Mouse (Mus musculus): ENCODE data around the gene Arhgef16. TPM values are rescaled to one million over a fixed set of nuclear protein-coding genes. Genes with fewer than 3 reads are reported as not detected.

The Arhgef16 gene
- total and polyA plus RNA-seq, 3 experiments = not detected

GRCm38 (mm10) chr4:154239199-154239598, 62.3 kb downstream of the Arhgef16 start:
- H3K9ac ChIP-seq (ENCODE audit: insufficient read depth, low read depth) = no peak overlapping the region
- no peaks in the 10 kb centered on the region for H3K36me3 ChIP-seq (replicated peaks in 1 of 2; ENCODE audit: control insufficient read depth in 1 of 2, insufficient read depth in 1 of 2, low read length in 1 of 2)
- no peak overlapping the region for H3K4me3 ChIP-seq (replicated peaks in 1 of 3; ENCODE audit: low read depth in 2 of 3, low read length in 2 of 3, poor library complexity in 1 of 3)
- H3K79me2 ChIP-seq (replicated peaks; ENCODE audit: control insufficient read depth, extremely low read depth, insufficient read depth, poor library complexity, severe bottlenecking) = no peaks in the 10 kb centered on the region
- TF ChIP-seq CHD1 (IDR thresholded peaks at IDR 0.05; ENCODE audit: low read depth, low read length) = no peak
- no peak for TF ChIP-seq BHLHE40 (IDR thresholded peaks at IDR 0.05; ENCODE audit: low read depth, low read length)
- TF ChIP-seq MXI1 (IDR thresholded peaks at IDR 0.05; ENCODE audit: low read depth, low read length) = no peak
- TF ChIP-seq MEF2A (IDR thresholded peaks at IDR 0.05; ENCODE audit: borderline replicate concordance, low read depth, low read length) = no peak
- TF ChIP-seq KAT2A (IDR thresholded peaks at IDR 0.05; ENCODE audit: insufficient replicate concordance, low read length) = no peak
- no peak for TF ChIP-seq TCF12 (IDR thresholded peaks at IDR 0.05; ENCODE audit: low read depth, low read length)
- no peak for TF ChIP-seq E2F4 (IDR thresholded peaks at IDR 0.05; ENCODE audit: insufficient replicate concordance, low read depth, low read length)
- no peak for TF ChIP-seq MYC (IDR thresholded peaks at IDR 0.05; ENCODE audit: low read depth, low read length)
- TF ChIP-seq USF1 (IDR thresholded peaks at IDR 0.05; ENCODE audit: low read depth, low read length) = no peak
- no peak for TF ChIP-seq JUN (IDR thresholded peaks at IDR 0.05; ENCODE audit: insufficient read depth, low read depth, low read length)
- no peak for TF ChIP-seq ZNF384 (IDR thresholded peaks at IDR 0.05; ENCODE audit: low read depth, low read length)
- TF ChIP-seq HCFC1 (IDR thresholded peaks at IDR 0.05; ENCODE audit: low read depth, low read length) = no peak
- TF ChIP-seq ZC3H11A (IDR thresholded peaks at IDR 0.05; ENCODE audit: low read depth, low read length) = no peak
- TF ChIP-seq UBTF (IDR thresholded peaks at IDR 0.05; ENCODE audit: low read depth, low read length) = no peak
- no peak for TF ChIP-seq NRF1 (IDR thresholded peaks at IDR 0.05; ENCODE audit: low read depth, low read length)
- no peak for TF ChIP-seq CHD2 (IDR thresholded peaks at IDR 0.05; ENCODE audit: low read length)
- TF ChIP-seq MAX (IDR thresholded peaks at IDR 0.05; ENCODE audit: low read length) = no peak
- no peak for TF ChIP-seq TBP (conservative IDR thresholded peaks at IDR 0.05; ENCODE audit: low read depth, low read length)
- DNase-seq (ENCODE audit: extremely low read depth) = no peak
- H3K27ac ChIP-seq (ENCODE audit: insufficient read depth, low read depth) = no peak overlapping the region
- H3K9me3 ChIP-seq (replicated peaks; ENCODE audit: low read length) = peaks cover 92% of the 10 kb centered on the region
- H3K4me2 ChIP-seq (ENCODE audit: insufficient read depth, low read depth, poor library complexity, severe bottlenecking) = no peak overlapping the region
- dilution Hi-C loops (cut with MboI; ENCODE audit: extremely low pct_ligation_motif_present, extremely low pct_unique_long_range_greater_than_20kb, low sequenced_read_pairs) (no loop called here), in situ Hi-C loops (cut with MboI; ENCODE audit: low pct_ligation_motif_present, low pct_unique_long_range_greater_than_20kb, low sequenced_read_pairs) (no loop called here)
- no peaks in the 10 kb centered on the region for H3K27me3 ChIP-seq (replicated peaks)
- no peaks in the 10 kb centered on the region for H3K4me1 ChIP-seq (ENCODE audit: control insufficient read depth in 1 of 2, insufficient read depth in 2 of 2)

GRCm38 (mm10) chr4:154237306-154237705, 64.2 kb downstream of the Arhgef16 start:
- Histone ChIP-seq H3K36me3 (replicated peaks in 1 of 2; ENCODE audit: control insufficient read depth in 1 of 2, insufficient read depth in 1 of 2, low read length in 1 of 2) (no peaks in the 10 kb centered on the region), H3K4me3 (replicated peaks in 1 of 3; ENCODE audit: low read depth in 2 of 3, low read length in 2 of 3, poor library complexity in 1 of 3) (no peak overlapping the region), H3K4me1 (ENCODE audit: control insufficient read depth in 1 of 2, insufficient read depth in 2 of 2) (no peaks in the 10 kb centered on the region), H3K79me2 (replicated peaks; ENCODE audit: control insufficient read depth, extremely low read depth, insufficient read depth, poor library complexity, severe bottlenecking) (no peaks in the 10 kb centered on the region), H3K9me3 (replicated peaks; ENCODE audit: low read length) (peaks cover 93% of the 10 kb centered on the region), H3K4me2 (ENCODE audit: insufficient read depth, low read depth, poor library complexity, severe bottlenecking) (no peak overlapping the region), H3K27ac (ENCODE audit: insufficient read depth, low read depth) (no peak overlapping the region), H3K9ac (ENCODE audit: insufficient read depth, low read depth) (no peak overlapping the region), H3K27me3 (replicated peaks) (no peaks in the 10 kb centered on the region)
- in situ Hi-C loops (cut with MboI; ENCODE audit: low pct_ligation_motif_present, low pct_unique_long_range_greater_than_20kb, low sequenced_read_pairs) (no loop called here), dilution Hi-C loops (cut with MboI; ENCODE audit: extremely low pct_ligation_motif_present, extremely low pct_unique_long_range_greater_than_20kb, low sequenced_read_pairs) (no loop called here)
- TF ChIP-seq TCF12 (IDR thresholded peaks at IDR 0.05; ENCODE audit: low read depth, low read length) (no peak), POLR2AphosphoS2 (IDR thresholded peaks at IDR 0.05; ENCODE audit: low read depth, low read length) (no peak), NRF1 (IDR thresholded peaks at IDR 0.05; ENCODE audit: low read depth, low read length) (no peak), RAD21 (IDR thresholded peaks at IDR 0.05; ENCODE audit: low read depth, low read length) (no peak), TBP (conservative IDR thresholded peaks at IDR 0.05; ENCODE audit: low read depth, low read length) (no peak), JUND (conservative IDR thresholded peaks at IDR 0.05; ENCODE audit: low read depth, low read length) (no peak), ZNF384 (IDR thresholded peaks at IDR 0.05; ENCODE audit: low read depth, low read length) (no peak), MAX (IDR thresholded peaks at IDR 0.05; ENCODE audit: low read length) (no peak), KAT2A (IDR thresholded peaks at IDR 0.05; ENCODE audit: insufficient replicate concordance, low read length) (no peak), MAFK (IDR thresholded peaks at IDR 0.05; ENCODE audit: insufficient replicate concordance, low read length) (no peak), NELFE (IDR thresholded peaks at IDR 0.05; ENCODE audit: low read depth, low read length) (no peak), POLR2A (IDR thresholded peaks at IDR 0.05; ENCODE audit: low read depth, low read length) (no peak), ZC3H11A (IDR thresholded peaks at IDR 0.05; ENCODE audit: low read depth, low read length) (no peak), MYC (IDR thresholded peaks at IDR 0.05; ENCODE audit: low read depth, low read length) (no peak)
- no peak for DNase-seq (ENCODE audit: extremely low read depth)
